ENCODE assay signal across 15 mouse cellular contexts in the genomic region with DNA sequence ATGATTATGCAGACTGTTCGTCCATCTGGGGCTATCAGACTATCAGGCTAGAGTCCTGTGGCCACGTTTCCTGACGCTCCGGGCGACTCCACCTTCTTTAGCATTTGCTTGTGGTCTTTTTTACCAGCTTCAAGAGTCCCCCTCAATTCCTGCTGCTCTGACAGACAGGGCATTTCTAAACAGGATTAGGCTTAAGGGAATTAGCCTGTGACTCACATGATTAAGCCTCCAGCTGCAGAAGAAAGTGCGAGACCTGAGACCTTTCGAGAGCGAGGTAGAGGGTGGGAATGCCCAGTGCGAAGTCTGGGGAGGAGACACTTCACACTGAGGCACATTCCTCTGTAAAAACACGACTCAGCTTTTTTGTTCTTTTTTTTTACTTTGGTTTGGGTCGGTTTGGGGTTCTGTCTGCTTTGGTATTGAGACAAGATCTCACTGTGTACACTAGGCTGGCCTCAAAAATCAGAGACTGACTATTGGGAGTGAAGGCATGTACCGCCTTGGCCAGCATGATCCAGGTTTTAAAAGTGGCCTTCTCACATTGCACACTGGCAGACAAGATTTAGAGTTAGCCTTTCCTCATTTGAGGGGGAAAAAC. TPM values are rescaled to one million over a fixed set of nuclear protein-coding genes. Genes with fewer than 3 reads are reported as not detected.
A peak's percentile ranks its signal among the peaks of the same experiment; 100 is the strongest.
DNase-seq lines count a peak whose midpoint lies in the region; ATAC-seq and TF ChIP-seq lines count a peak whose summit lies in the region.
"Had no signal": no experiment of that assay in that cellular context is flagged by ENCODE, and none has a peak within 500 bp of the region (broad histone marks: within the 10 kb centered on the region; RNA-seq: fewer than 3 reads in every experiment).

No protein-coding gene starts in this region.

- no peak overlapping the region for H3K4me2 ChIP-seq in heart, embryonic 12.5 days
- no peak overlapping the region for H3K4me2 ChIP-seq in heart, embryonic 11.5 days
- no peak overlapping the region for H3K4me2 ChIP-seq in midbrain, postnatal 0 days (ENCODE audit: low read depth, low read length, poor library complexity, severe bottlenecking)
- H3K4me2 ChIP-seq in liver, embryonic 14.5 days (ENCODE audit: low read depth), result peak overlapping the region; percentile 9; the same call in 1 of the 2 replicates
- H3K4me2 ChIP-seq: hindbrain, embryonic 12.5 days; neural tube, embryonic 12.5 days had no signal

- no peak for TF ChIP-seq CTCF in midbrain, postnatal 0 days (IDR thresholded peaks at IDR 0.05)
- TF ChIP-seq CTCF in liver, embryonic 14.5 days (IDR thresholded peaks at IDR 0.05; ENCODE audit: low read depth), result no peak

- TF ChIP-seq EP300 in liver, embryonic 14.5 days (IDR thresholded peaks at IDR 0.05; ENCODE audit: low read depth), result no peak

- H3K36me3 ChIP-seq in heart, embryonic 12.5 days, result peaks cover 75% of the 10 kb centered on the region
- H3K36me3 ChIP-seq in heart, embryonic 11.5 days (ENCODE audit: control insufficient read depth, insufficient read depth, low read length), result peaks cover 11% of the 10 kb centered on the region; the same call in 1 of the 2 replicates
- H3K36me3 ChIP-seq in midbrain, embryonic 10.5 days, result peaks cover 50% of the 10 kb centered on the region
- H3K36me3 ChIP-seq in midbrain, postnatal 0 days (ENCODE audit: insufficient read depth, low read length), result 0 out of 2 replicates have a peak, but pooled peaks cover 6% of the 10 kb centered on the region
- peaks cover 66% of the 10 kb centered on the region for H3K36me3 ChIP-seq in liver, embryonic 14.5 days (replicated peaks; ENCODE audit: control insufficient read depth, insufficient read depth, low read depth)

- peak; percentile 47 for DNase-seq in midbrain, embryonic 10.5 days (ENCODE audit: low spot score)
- DNase-seq in midbrain, postnatal 0 days (ENCODE audit: low spot score), result no peak
- DNase-seq in liver, embryonic 14.5 days (ENCODE audit: low read depth in 3 of 3, low spot score in 3 of 3), result no peak
- DNase-seq in retina, postnatal 7 days (ENCODE audit: low read depth, low spot score), result peak; percentile 56
- DNase-seq in right cerebral cortex, postnatal 36 days (ENCODE audit: low spot score in 2 of 2), result no peak
- DNase-seq in layer of hippocampus, postnatal 36 days, result no peak
- DNase-seq: cerebellum, adult 11-12 months; forebrain, postnatal 0 days; kidney, adult 18-20 months; right cerebral cortex, postnatal 4 days had no signal

- H3K4me1 ChIP-seq in heart, embryonic 12.5 days (replicated peaks), result peaks cover 62% of the 10 kb centered on the region
- H3K4me1 ChIP-seq in heart, embryonic 11.5 days (ENCODE audit: control insufficient read depth, insufficient read depth, low read length), result peaks cover 34% of the 10 kb centered on the region
- peaks cover 28% of the 10 kb centered on the region for H3K4me1 ChIP-seq in midbrain, embryonic 10.5 days
- 0 out of 2 replicates have a peak, but pooled peaks cover 3% of the 10 kb centered on the region for H3K4me1 ChIP-seq in midbrain, postnatal 0 days (ENCODE audit: insufficient read depth, low read length)
- H3K4me1 ChIP-seq in liver, embryonic 14.5 days (replicated peaks; ENCODE audit: control insufficient read depth in 2 of 2, insufficient read depth in 2 of 2, low read length in 1 of 2), result peaks cover 3 to 24% of the 10 kb centered on the region in 2 experiments; a peak in 3 of 4 replicates
- H3K4me1 ChIP-seq: neural tube, embryonic 12.5 days had no signal

- no peak overlapping the region for H3K9ac ChIP-seq in heart, embryonic 12.5 days
- H3K9ac ChIP-seq in heart, embryonic 11.5 days (ENCODE audit: low read depth, low read length), result no peak overlapping the region
- H3K9ac ChIP-seq in midbrain, postnatal 0 days (replicated peaks; ENCODE audit: low read length, poor library complexity, severe bottlenecking), result no peak overlapping the region
- H3K9ac ChIP-seq in liver, embryonic 14.5 days (replicated peaks), result no peak overlapping the region
- H3K9ac ChIP-seq: forebrain, postnatal 0 days; hindbrain, embryonic 12.5 days; neural tube, embryonic 12.5 days had no signal

- H3K27me3 ChIP-seq in heart, embryonic 12.5 days (replicated peaks), result no peaks in the 10 kb centered on the region
- no peaks in the 10 kb centered on the region for H3K27me3 ChIP-seq in heart, embryonic 11.5 days (ENCODE audit: control insufficient read depth, insufficient read depth, low read length)
- no peaks in the 10 kb centered on the region for H3K27me3 ChIP-seq in midbrain, embryonic 10.5 days (ENCODE audit: low read depth, poor library complexity, severe bottlenecking)
- no peaks in the 10 kb centered on the region for H3K27me3 ChIP-seq in midbrain, postnatal 0 days (ENCODE audit: insufficient read depth, low read length)
- H3K27me3 ChIP-seq in liver, embryonic 14.5 days (ENCODE audit: control insufficient read depth, insufficient read depth, low read length), result no peaks in the 10 kb centered on the region
- H3K27me3 ChIP-seq: hindbrain, embryonic 12.5 days; neural tube, embryonic 12.5 days had no signal

- H3K4me3 ChIP-seq in heart, embryonic 12.5 days, result no peak overlapping the region
- H3K4me3 ChIP-seq in heart, embryonic 11.5 days (ENCODE audit: low read depth, low read length), result no peak overlapping the region
- no peak overlapping the region for H3K4me3 ChIP-seq in midbrain, embryonic 10.5 days
- no peak overlapping the region for H3K4me3 ChIP-seq in midbrain, postnatal 0 days (ENCODE audit: low read depth, low read length)
- H3K4me3 ChIP-seq in liver, embryonic 14.5 days (ENCODE audit: insufficient read depth in 1 of 2, low read depth in 2 of 2, low read length in 2 of 2), result no peak overlapping the region
- H3K4me3 ChIP-seq: hindbrain, embryonic 12.5 days; layer of hippocampus, adult 2 months; neural tube, embryonic 12.5 days had no signal

- no peaks in the 10 kb centered on the region for H3K9me3 ChIP-seq in heart, embryonic 12.5 days (replicated peaks)
- H3K9me3 ChIP-seq in heart, embryonic 11.5 days (replicated peaks; ENCODE audit: control insufficient read depth, low read length), result no peaks in the 10 kb centered on the region
- H3K9me3 ChIP-seq in midbrain, embryonic 10.5 days (replicated peaks), result no peaks in the 10 kb centered on the region
- no peaks in the 10 kb centered on the region for H3K9me3 ChIP-seq in midbrain, postnatal 0 days (ENCODE audit: low read length)
- H3K9me3 ChIP-seq in liver, embryonic 14.5 days (ENCODE audit: control insufficient read depth, low read length), result no peaks in the 10 kb centered on the region
- H3K9me3 ChIP-seq: hindbrain, embryonic 12.5 days; neural tube, embryonic 12.5 days had no signal

- H3K27ac ChIP-seq in heart, embryonic 12.5 days (ENCODE audit: poor library complexity, severe bottlenecking), result peak overlapping the region; percentile 13; the same call in 1 of the 2 replicates
- no peak overlapping the region for H3K27ac ChIP-seq in heart, embryonic 11.5 days (ENCODE audit: low read depth, low read length)
- peak overlapping the region; percentile 59 for H3K27ac ChIP-seq in midbrain, embryonic 10.5 days (replicated peaks)
- H3K27ac ChIP-seq in midbrain, postnatal 0 days (ENCODE audit: low read depth, low read length), result no peak overlapping the region
- H3K27ac ChIP-seq in liver, embryonic 14.5 days, result no peak overlapping the region
- H3K27ac ChIP-seq: hindbrain, embryonic 12.5 days; layer of hippocampus, adult 2 months; neural tube, embryonic 12.5 days had no signal

- 36% methylated on average over 12 of the region's 12 CpGs for WGBS in heart, embryonic 12.5 days
- 35% methylated on average over 12 of the region's 12 CpGs for WGBS in heart, embryonic 11.5 days (ENCODE audit: insufficient replicate concordance)
- 10% methylated on average over 12 of the region's 12 CpGs for WGBS in midbrain, embryonic 10.5 days
- WGBS in midbrain, postnatal 0 days, result 16% methylated on average over 12 of the region's 12 CpGs
- 36% methylated on average over 12 of the region's 12 CpGs for WGBS in liver, embryonic 14.5 days (ENCODE audit: insufficient replicate concordance)

- no peak for ATAC-seq in heart, embryonic 12.5 days (ENCODE audit: insufficient number of reproducible peaks, low FRiP score)
- no peak for ATAC-seq in heart, embryonic 11.5 days (replicated peaks; ENCODE audit: insufficient number of reproducible peaks, low FRiP score, low TSS enrichment)
- ATAC-seq in midbrain, postnatal 0 days (ENCODE audit: low FRiP score), result no peak
- ATAC-seq in liver, embryonic 14.5 days (ENCODE audit: insufficient read depth), result no peak
- ATAC-seq: forebrain, postnatal 0 days had no signal

RNA-seq across cellular contexts. Expression of a gene that starts 37.9 kb away (rescaled TPM):
- 56.5 and 58.0 TPM in 2 replicates for polyA plus RNA-seq in heart, embryonic 12.5 days (2016; fragmentation: Nextera tagmentation; extraction: Ambion mirVana)
- 43.9 and 50.2 TPM in 2 replicates for polyA plus RNA-seq in heart, embryonic 11.5 days (2014; fragmentation: Nextera tagmentation; extraction: Ambion mirVana)
- polyA plus RNA-seq in midbrain, embryonic 10.5 days (2016; fragmentation: Nextera tagmentation; extraction: Ambion mirVana), result 18.3 and 18.4 TPM in 2 replicates
- total RNA-seq in midbrain, postnatal 0 days (2014; rRNA removed), result 10.0 and 11.0 TPM in 2 replicates
- polyA plus RNA-seq in midbrain, postnatal 0 days (2015; fragmentation: Nextera tagmentation; extraction: Ambion mirVana), result 5.7 and 5.8 TPM in 2 replicates
- polyA plus RNA-seq in liver, embryonic 14.5 days (2012; rRNA removed), result 13.3 and 14.3 TPM in 2 replicates
- polyA plus RNA-seq in liver, embryonic 14.5 days (2014; fragmentation: Nextera tagmentation; extraction: Ambion mirVana), result 30.3 and 31.2 TPM in 2 replicates
- 10 to 100 TPM in 1 of 2 experiments, 1 to 10 TPM in 1; 6.9 to 10.8 TPM for total RNA-seq in layer of hippocampus, postnatal 36 days (2021)

RNA-seq across cellular contexts. Expression of a gene that starts 58.2 kb away (rescaled TPM):
- polyA plus RNA-seq in heart, embryonic 12.5 days (2016; fragmentation: Nextera tagmentation; extraction: Ambion mirVana), result 93.8 and 94.3 TPM in 2 replicates
- 105 and 123 TPM in 2 replicates for polyA plus RNA-seq in heart, embryonic 11.5 days (2014; fragmentation: Nextera tagmentation; extraction: Ambion mirVana)
- 197 and 199 TPM in 2 replicates for polyA plus RNA-seq in midbrain, embryonic 10.5 days (2016; fragmentation: Nextera tagmentation; extraction: Ambion mirVana)
- 61.3 and 69.1 TPM in 2 replicates for total RNA-seq in midbrain, postnatal 0 days (2014; rRNA removed)
- 94.4 and 97.6 TPM in 2 replicates for polyA plus RNA-seq in midbrain, postnatal 0 days (2015; fragmentation: Nextera tagmentation; extraction: Ambion mirVana)
- polyA plus RNA-seq in liver, embryonic 14.5 days (2012; rRNA removed), result 25.3 and 37.3 TPM in 2 replicates
- 73.2 and 78.6 TPM in 2 replicates for polyA plus RNA-seq in liver, embryonic 14.5 days (2014; fragmentation: Nextera tagmentation; extraction: Ambion mirVana)
- total RNA-seq in layer of hippocampus, postnatal 36 days (2021), result 10 to 100 TPM; 51.4 to 55.3 TPM

Comparison
In these comparisons a context has a peak if more than half of its experiments do, and no peak if none do; other contexts are left out.
1. H3K27ac ChIP-seq: peak in heart, embryonic 12.5 days (single experiment) and midbrain, embryonic 10.5 days (single experiment); none in heart, embryonic 11.5 days (single experiment), midbrain, postnatal 0 days (single experiment) and liver, embryonic 14.5 days (single experiment).
2. DNase-seq: peak in midbrain, embryonic 10.5 days (single experiment) and retina, postnatal 7 days (single experiment); none in midbrain, postnatal 0 days (single experiment), liver, embryonic 14.5 days (0 of 3), right cerebral cortex, postnatal 36 days (0 of 2) and layer of hippocampus, postnatal 36 days (0 of 2).